Mouse (Mus musculus) liver, postnatal 0 days (tissue): Measurements from ENCODE around the gene Ppp1r7. TPM values are rescaled to one million over a fixed set of nuclear protein-coding genes. Genes with fewer than 3 reads are reported as not detected.
"Not testable (repeated sequence)": the region's sequence is repeated elsewhere in the genome, so short reads cannot be mapped to it uniquely, and the experiment has no call there.

Source experiments
- ATAC-seq: fragments of 200-750 bp; cut with Nextera tagmentation; 2 replicates; pipeline ENCODE4 v1.8.0; 2017; ENCODE audit warnings: mild to moderate bottlenecking, moderate library complexity
- DNase-seq: peaks from one replicate; pipeline ENCODE4 v3.0.0-alpha.2; 2016
- H3K27ac ChIP-seq: fragments of 300-500 bp; sonication (generic); 2 replicates; pipeline ENCODE4 v1.5.1; 2014; ENCODE audit warnings: antibody characterized with exemption, moderate library complexity, mild to moderate bottlenecking, low read depth
- H3K27me3 ChIP-seq: fragments of 300-500 bp; sonication (generic); 2 replicates; pipeline ENCODE4 v1.6.1; 2014; ENCODE audit warnings: low read length, control low read depth, mixed read lengths; ENCODE audit not compliant: insufficient read depth
- H3K36me3 ChIP-seq: fragments of 300-500 bp; sonication (generic); replicated peaks from 2 replicates; pipeline ENCODE4 v1.6.1; 2014; ENCODE audit warnings: mild to moderate bottlenecking, control low read depth, low read length, moderate library complexity, mixed read lengths; ENCODE audit not compliant: insufficient read depth
- H3K4me1 ChIP-seq: fragments of 300-500 bp; sonication (generic); 2 replicates; pipeline ENCODE4 v1.6.1; 2014; ENCODE audit warnings: antibody characterized with exemption, mild to moderate bottlenecking, control low read depth; ENCODE audit not compliant: insufficient read depth
- H3K4me2 ChIP-seq: fragments of 300-500 bp; sonication (generic); 2 replicates; pipeline ENCODE4 v1.6.1; 2014; ENCODE audit warnings: low read depth, mild to moderate bottlenecking, low read length, moderate library complexity, mixed read lengths
- H3K4me3 ChIP-seq: fragments of 300-500 bp; sonication (generic); 2 replicates; pipeline ENCODE4 v1.5.1; 2014; ENCODE audit warnings: low read depth, low read length
- H3K9ac ChIP-seq: fragments of 300-500 bp; sonication (generic); replicated peaks from 2 replicates; pipeline ENCODE4 v1.6.1; 2014; ENCODE audit warnings: mild to moderate bottlenecking, moderate library complexity
- H3K9me3 ChIP-seq: fragments of 300-500 bp; sonication (generic); 2 replicates; pipeline ENCODE4 v1.6.1; 2016; ENCODE audit warnings: mild to moderate bottlenecking, control low read depth, low read length, mixed read lengths
- CTCF ChIP-seq: sonication (generic); IDR thresholded peaks from 2 replicates; pipeline ENCODE4 v1.5.1; 2016; ENCODE audit warnings: antibody characterized with exemption, low read depth
- EP300 ChIP-seq: IDR thresholded peaks from 2 replicates; pipeline ENCODE4 v1.6.1; 2016; ENCODE audit warnings: antibody characterized with exemption, low read depth, mild to moderate bottlenecking
- WGBS: fragments of 180-500 bp; shearing (Covaris S2); extraction: QIAGEN DNeasy Blood & Tissue Kit; methylation state at CpG from one replicate; pipeline ENCODE4 v1.1.7; 2014; ENCODE audit not compliant: insufficient replicate concordance; 5-methylcytosine and 5-hydroxymethylcytosine counted together
- polyA plus RNA-seq: library from polyadenylated mRNA; unstranded; fragments of >200 nt; fragmentation: Nextera tagmentation; extraction: Ambion mirVana; gene quantifications from 2 replicates; pipeline ENCODE4 v1.2.1, GENCODE M21; 2015

The Ppp1r7 gene
- 19.5 and 21.2 TPM in 2 replicates for polyA plus RNA-seq

DNA sequence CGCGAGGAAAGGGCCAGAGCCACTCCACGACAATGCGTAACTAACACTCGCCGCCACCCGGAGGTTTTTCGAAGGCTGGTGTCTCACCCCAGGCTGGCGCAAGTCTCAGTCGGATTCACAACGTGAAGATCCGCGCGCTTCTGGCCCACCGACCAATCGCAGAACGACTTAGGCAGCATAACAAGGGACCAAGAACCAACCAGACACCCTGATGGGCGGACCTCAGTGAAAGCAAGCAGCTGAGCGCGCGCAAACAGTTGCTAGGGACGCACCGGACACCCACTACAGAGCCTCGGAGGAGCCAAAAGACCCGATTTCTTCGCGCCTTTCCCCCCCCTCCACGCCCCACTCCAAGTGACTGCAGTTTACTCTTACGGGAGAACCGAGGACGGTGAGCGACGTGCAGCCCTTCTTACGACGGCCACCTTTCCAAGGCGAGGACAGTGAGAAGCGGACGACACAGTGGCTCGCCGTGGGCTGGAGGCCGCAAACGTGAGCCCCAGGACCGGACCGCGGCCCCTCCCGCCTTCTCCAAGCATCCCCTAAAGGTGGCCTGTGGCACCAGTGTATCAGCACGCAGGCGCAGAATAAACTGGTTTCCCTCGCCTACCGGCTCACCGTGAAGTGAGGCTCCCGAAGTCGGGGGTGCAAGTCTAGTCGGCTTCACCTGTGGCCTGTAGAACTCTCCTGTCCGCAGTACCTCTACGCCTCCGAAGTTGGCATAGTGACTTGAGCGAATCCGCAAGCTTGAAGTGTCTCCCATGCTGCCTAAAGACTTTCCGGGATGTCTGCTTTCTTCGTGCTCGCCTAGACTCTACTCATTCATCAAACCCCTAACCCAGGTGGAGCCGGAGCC, at the start of gene Ppp1r7, which contains the start of gene Pask:
TSS of gene Ppp1r7 (plus strand) at position 207 of the 856 bp plus-strand sequence.
TSS of gene Pask (minus strand) at position 835 of the 856 bp plus-strand sequence.
- H3K4me2 ChIP-seq = peak within 1 kb of the TSS; percentile 87
- no peak for TF ChIP-seq CTCF
- TF ChIP-seq EP300 = peak; percentile 28; the same call in 1 of the 2 replicates
- peak within 1 kb of the TSS; percentile 41; the same call in 1 of the 2 replicates for H3K27ac ChIP-seq
- H3K4me1 ChIP-seq = peaks cover 7% of the 10 kb centered on the region; the same call in 1 of the 2 replicates
- H3K36me3 ChIP-seq = peaks cover 19% of the 10 kb centered on the region
- no peaks in the 10 kb centered on the region for H3K27me3 ChIP-seq
- no peaks in the 10 kb centered on the region for H3K9me3 ChIP-seq
- peak within 1 kb of the TSS; percentile 65 for H3K4me3 ChIP-seq
- under 1% methylated on average over 63 of the region's 63 CpGs for WGBS
- peak; percentile 97 for DNase-seq
- H3K9ac ChIP-seq = peak within 1 kb of the TSS; percentile 85
- ATAC-seq = peak; percentile 91

DNA sequence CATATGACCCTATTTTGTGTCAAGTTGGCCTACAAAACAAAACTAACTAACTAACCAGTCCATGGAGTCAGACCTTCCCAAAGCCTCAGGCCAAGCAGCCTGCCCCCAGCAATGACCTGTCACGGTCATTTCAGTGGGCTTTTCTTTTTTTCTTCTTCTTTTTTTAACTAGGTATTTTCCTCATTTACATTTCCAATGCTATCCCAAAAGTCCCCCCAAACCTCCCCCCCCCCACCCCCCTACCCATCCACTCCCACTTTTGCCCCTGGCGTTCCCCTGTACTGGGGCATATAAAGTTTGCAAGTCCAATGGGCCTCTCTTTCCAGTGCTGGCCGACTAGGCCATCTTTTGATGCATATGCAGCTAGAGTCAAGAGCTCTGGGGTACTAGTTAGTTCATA, 48.2 kb upstream of the Ppp1r7 start:
- not testable (repeated sequence) for H3K4me2 ChIP-seq, H3K4me3 ChIP-seq, H3K27ac ChIP-seq, H3K27me3 ChIP-seq, H3K4me1 ChIP-seq, H3K9ac ChIP-seq, H3K9me3 ChIP-seq, DNase-seq, ATAC-seq
- 75% methylated on average over 3 of the region's 3 CpGs for WGBS
- H3K36me3 ChIP-seq = peaks cover 18% of the 10 kb centered on the region

DNA sequence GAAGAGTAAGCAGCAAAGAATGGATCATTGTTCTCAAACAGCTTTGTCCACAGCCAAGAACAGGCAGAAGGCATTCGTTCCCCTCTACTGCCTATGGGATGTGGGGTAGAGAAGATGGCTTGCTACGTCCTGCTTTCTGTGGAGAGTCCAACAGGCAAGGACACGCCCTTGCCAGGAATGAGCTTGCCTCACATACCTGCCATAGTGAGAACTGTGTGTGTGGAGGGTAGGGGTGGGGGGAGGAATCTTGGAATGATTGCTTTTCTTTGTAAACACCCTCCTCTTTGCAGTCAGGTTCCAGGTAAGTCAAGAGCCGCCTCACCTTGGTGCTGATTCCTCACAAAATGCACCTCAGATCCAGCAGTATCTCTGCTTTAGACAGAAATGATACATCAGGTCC, 42.9 kb upstream of the Ppp1r7 start:
- Histone ChIP-seq H3K4me3 (no peak overlapping the region), H3K9me3 (no peaks in the 10 kb centered on the region), H3K4me1 (peaks cover 3% of the 10 kb centered on the region), H3K27me3 (no peaks in the 10 kb centered on the region), H3K27ac (no peak overlapping the region), H3K4me2 (no peak overlapping the region), H3K36me3 (peaks cover 57% of the 10 kb centered on the region), H3K9ac (no peak overlapping the region)
- ATAC-seq (no peak), DNase-seq (no peak)
- WGBS = 83% methylated on average over 4 of the region's 4 CpGs
- TF ChIP-seq EP300 (no peak), CTCF (no peak)

DNA sequence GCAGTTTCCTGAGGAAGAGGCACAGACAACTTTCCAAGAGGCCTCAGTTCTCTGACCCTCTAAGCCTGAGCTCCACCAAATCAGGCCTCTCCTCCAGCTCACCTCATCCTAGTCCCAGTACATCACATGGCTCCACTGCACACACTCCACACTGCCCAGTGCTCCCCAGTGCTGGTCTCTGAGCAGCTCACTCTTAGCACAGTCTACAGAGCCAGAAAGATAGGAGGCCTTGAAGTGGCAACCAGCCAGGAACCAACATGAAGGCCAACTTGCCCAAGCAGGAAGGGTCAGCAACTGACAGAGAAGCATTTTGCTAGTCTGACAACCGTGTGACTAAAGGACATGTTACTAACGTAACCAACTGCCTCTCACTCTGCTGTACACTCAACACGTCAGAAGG, 42.1 kb upstream of the Ppp1r7 start:
- Histone ChIP-seq H3K36me3 (peaks cover 56% of the 10 kb centered on the region), H3K9ac (no peak overlapping the region), H3K4me2 (no peak overlapping the region), H3K27ac (no peak overlapping the region), H3K27me3 (no peaks in the 10 kb centered on the region), H3K4me3 (no peak overlapping the region), H3K9me3 (no peaks in the 10 kb centered on the region), H3K4me1 (peaks cover 10% of the 10 kb centered on the region)
- TF ChIP-seq EP300 = no peak
- TF ChIP-seq CTCF = no peak
- no peak for DNase-seq
- no peak for ATAC-seq
- WGBS = 88% methylated on average over 3 of the region's 3 CpGs

DNA sequence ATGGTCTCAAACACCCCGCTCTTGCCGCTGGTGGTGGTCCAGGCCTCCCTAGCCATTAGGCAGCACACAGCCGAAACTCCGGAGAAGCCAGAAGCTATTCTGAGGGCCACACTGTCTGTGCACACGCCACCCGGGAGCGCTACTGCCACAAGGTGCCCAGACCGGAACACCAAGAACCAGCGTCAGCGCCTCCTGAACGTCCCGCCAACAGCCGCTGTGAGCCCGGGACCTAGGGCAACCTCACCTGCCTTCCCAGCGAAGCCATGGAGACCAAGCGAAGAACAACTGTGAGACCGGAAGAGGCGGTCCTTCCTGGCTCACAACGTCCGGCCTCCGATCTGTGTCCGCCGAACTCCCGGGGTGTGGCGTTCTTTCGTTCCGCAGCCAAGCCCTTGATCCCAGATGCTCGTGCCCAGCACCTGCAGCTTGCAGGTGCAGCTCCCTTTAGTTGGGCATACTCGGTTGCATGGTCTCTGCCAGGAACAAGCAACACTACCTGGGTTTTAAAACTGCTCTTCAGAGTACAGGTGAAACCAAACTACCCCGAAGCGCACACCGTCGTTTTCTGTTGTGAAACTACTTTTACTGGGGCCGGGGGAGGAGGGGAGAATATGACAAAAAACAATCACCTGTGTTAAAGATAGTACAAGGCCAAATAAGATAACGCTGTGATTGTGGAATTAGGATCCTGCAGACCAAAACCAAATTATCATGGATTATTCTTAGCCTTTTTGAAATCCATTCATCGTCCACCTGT, 36.9 kb upstream of the Ppp1r7 start, which contains the start of gene Mterf4:
TSS of gene Mterf4 (minus strand) at position 335 of the 757 bp plus-strand sequence.
- no peaks in the 10 kb centered on the region for H3K9me3 ChIP-seq
- H3K4me1 ChIP-seq = peaks cover 10% of the 10 kb centered on the region
- peak; percentile 13; the same call in 1 of the 2 replicates for TF ChIP-seq CTCF
- 0 out of 2 replicates have a peak, but pooled peaks have one; percentile 34 for TF ChIP-seq EP300
- peak within 1 kb of the TSS; percentile 94 for H3K4me3 ChIP-seq
- peak; percentile 86 for DNase-seq
- H3K27ac ChIP-seq = 0 out of 2 replicates have a peak within 1 kb of the TSS, but pooled peaks have one; percentile 55
- peaks cover 28% of the 10 kb centered on the region for H3K36me3 ChIP-seq
- peak within 1 kb of the TSS; percentile 91 for H3K9ac ChIP-seq
- H3K27me3 ChIP-seq = no peaks in the 10 kb centered on the region
- peak within 1 kb of the TSS; percentile 91 for H3K4me2 ChIP-seq
- WGBS = 7% methylated on average over 36 of the region's 36 CpGs
- peak; percentile 95 for ATAC-seq

DNA sequence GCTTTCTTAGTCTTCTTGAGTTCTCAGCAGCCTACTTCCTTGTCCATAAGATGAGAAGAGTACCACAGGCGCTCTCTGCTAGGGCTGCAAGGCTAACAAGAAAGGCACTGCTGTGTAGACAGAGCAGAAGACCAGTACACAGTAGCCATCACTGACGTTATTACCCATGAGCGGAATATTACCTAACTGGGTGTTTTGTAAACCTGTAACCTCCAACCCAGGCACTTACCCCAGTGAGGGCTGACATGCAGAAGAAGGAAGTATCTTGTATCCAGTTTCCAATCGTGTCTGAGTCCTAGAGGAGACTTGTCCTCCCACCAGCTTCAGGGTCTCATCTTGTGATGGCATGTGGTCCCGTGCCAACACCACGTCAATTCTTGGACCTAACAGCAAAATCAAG, 18.7 kb upstream of the Ppp1r7 start:
- ATAC-seq (no peak), DNase-seq (no peak)
- no peaks in the 10 kb centered on the region for H3K9me3 ChIP-seq
- no peaks in the 10 kb centered on the region for H3K4me1 ChIP-seq
- H3K27me3 ChIP-seq = no peaks in the 10 kb centered on the region
- no peak overlapping the region for H3K4me3 ChIP-seq
- H3K9ac ChIP-seq = no peak overlapping the region
- no peak overlapping the region for H3K4me2 ChIP-seq
- TF ChIP-seq EP300 = no peak
- TF ChIP-seq CTCF = no peak
- WGBS = 79% methylated on average over 6 of the region's 6 CpGs
- peaks cover 49% of the 10 kb centered on the region for H3K36me3 ChIP-seq
- H3K27ac ChIP-seq = 0 out of 2 replicates have a peak overlapping the region, but pooled peaks have one; percentile 36
